Mouse (Mus musculus) embryonic facial prominence, embryonic 11.5 days (tissue): ENCODE data around the gene Rabepk. TPM values are rescaled to one million over a fixed set of nuclear protein-coding genes. Genes with fewer than 3 reads are reported as not detected.

Experiments
- ATAC-seq: fragments of 200-750 bp; cut with Nextera tagmentation; replicated peaks from 2 replicates; pipeline ENCODE4 v1.8.0; 2017; ENCODE audit warnings: low read depth; ENCODE audit not compliant: insufficient number of reproducible peaks, low FRiP score, low TSS enrichment
- DNase-seq: peaks from one replicate; pipeline ENCODE4 v3.0.0-alpha.2; 2015; ENCODE audit warnings: low spot score
- H3K27ac ChIP-seq: fragments of 300-500 bp; sonication (generic); replicated peaks from 2 replicates; pipeline ENCODE4 v1.5.1; 2014; ENCODE audit warnings: mild to moderate bottlenecking, low read depth, low read length, control low read depth
- H3K27me3 ChIP-seq: fragments of 300-500 bp; sonication (generic); 2 replicates; pipeline ENCODE4 v1.6.1; 2014; ENCODE audit warnings: mild to moderate bottlenecking, low read length, moderate library complexity, mixed read lengths; ENCODE audit not compliant: control insufficient read depth, insufficient read depth
- H3K36me3 ChIP-seq: fragments of 300-500 bp; sonication (generic); replicated peaks from 2 replicates; pipeline ENCODE4 v1.6.1; 2014; ENCODE audit warnings: low read depth, mild to moderate bottlenecking, low read length, moderate library complexity, mixed read lengths; ENCODE audit not compliant: control insufficient read depth, insufficient read depth
- H3K4me1 ChIP-seq: fragments of 300-500 bp; sonication (generic); 2 replicates; pipeline ENCODE4 v1.6.1; 2014; ENCODE audit warnings: low read length, mixed read lengths; ENCODE audit not compliant: control insufficient read depth, insufficient read depth
- H3K4me2 ChIP-seq: fragments of 300-500 bp; sonication (generic); 2 replicates; pipeline ENCODE4 v1.6.1; 2014; ENCODE audit warnings: low read depth, mild to moderate bottlenecking, control low read depth, low read length, moderate library complexity
- H3K4me3 ChIP-seq: fragments of 300-500 bp; sonication (generic); 2 replicates; pipeline ENCODE4 v1.5.1; 2014; ENCODE audit warnings: low read depth, low read length, control low read depth
- H3K9ac ChIP-seq: fragments of 300-500 bp; sonication (generic); replicated peaks from 2 replicates; pipeline ENCODE4 v1.6.1; 2014; ENCODE audit warnings: mild to moderate bottlenecking, control low read depth, low read length
- H3K9me3 ChIP-seq: fragments of 300-500 bp; sonication (generic); replicated peaks from 2 replicates; pipeline ENCODE4 v1.6.1; 2016; ENCODE audit warnings: mild to moderate bottlenecking, low read length, inconsistent platforms, mixed read lengths; ENCODE audit not compliant: control insufficient read depth
- WGBS: fragments of 180-500 bp; shearing (Covaris S2); extraction: QIAGEN DNeasy Blood & Tissue Kit; methylation state at CpG from one replicate; pipeline ENCODE4 v1.1.7; 2014; 5-methylcytosine and 5-hydroxymethylcytosine counted together
- polyA plus RNA-seq: library from polyadenylated mRNA; unstranded; fragments of >200 nt; fragmentation: Nextera tagmentation; extraction: Ambion mirVana; gene quantifications from 2 replicates; pipeline ENCODE4 v1.2.1, GENCODE M21; 2014

Gene Rabepk
- polyA plus RNA-seq, 1 experiment from 2014 or later: 40.2 TPM

DNA sequence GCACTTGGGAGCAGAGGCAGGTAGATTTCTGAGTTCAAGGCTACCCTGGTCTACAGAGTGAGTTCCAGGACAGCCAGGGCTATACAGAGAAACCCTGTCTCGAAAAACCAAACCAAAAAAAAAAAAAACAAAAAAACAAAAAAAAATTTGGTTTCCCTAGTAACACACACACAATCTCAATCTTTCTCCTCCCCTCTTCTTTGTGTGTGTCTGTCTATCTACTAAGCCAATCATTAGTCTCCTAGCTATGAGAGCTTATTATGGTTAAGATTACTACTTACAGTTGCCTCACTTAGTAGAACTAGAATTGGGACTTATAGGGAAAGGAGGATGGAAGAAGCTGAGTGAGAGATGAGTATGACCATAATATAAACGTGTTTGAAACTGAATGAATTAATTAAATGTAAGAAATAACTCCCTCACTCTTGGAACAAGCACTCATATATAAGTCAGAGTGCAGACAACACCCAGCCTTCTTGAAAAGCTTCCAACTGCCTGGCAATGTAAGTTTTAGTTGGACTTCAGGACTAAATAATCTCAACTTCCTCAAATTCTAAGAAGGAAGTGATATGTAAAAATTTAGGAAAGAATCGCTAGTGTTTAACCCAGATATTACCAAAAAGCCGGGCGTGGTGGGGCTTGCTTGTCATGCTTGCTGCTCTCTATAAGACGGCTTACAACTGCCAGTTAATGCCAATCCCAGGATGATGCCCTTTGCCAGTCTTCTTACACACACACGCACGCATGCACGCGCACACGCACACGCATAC lies 58.1 kb downstream of the Rabepk start:
- no peaks in the 10 kb centered on the region for H3K4me1 ChIP-seq
- no peak overlapping the region for H3K4me2 ChIP-seq
- DNase-seq (no peak), ATAC-seq (no peak)
- H3K4me3 ChIP-seq: no peak overlapping the region
- no peaks in the 10 kb centered on the region for H3K36me3 ChIP-seq
- H3K9me3 ChIP-seq: no peaks in the 10 kb centered on the region
- no peak overlapping the region for H3K9ac ChIP-seq
- no peaks in the 10 kb centered on the region for H3K27me3 ChIP-seq
- H3K27ac ChIP-seq: no peak overlapping the region
- 87% methylated on average over 12 of the region's 12 CpGs for WGBS

DNA sequence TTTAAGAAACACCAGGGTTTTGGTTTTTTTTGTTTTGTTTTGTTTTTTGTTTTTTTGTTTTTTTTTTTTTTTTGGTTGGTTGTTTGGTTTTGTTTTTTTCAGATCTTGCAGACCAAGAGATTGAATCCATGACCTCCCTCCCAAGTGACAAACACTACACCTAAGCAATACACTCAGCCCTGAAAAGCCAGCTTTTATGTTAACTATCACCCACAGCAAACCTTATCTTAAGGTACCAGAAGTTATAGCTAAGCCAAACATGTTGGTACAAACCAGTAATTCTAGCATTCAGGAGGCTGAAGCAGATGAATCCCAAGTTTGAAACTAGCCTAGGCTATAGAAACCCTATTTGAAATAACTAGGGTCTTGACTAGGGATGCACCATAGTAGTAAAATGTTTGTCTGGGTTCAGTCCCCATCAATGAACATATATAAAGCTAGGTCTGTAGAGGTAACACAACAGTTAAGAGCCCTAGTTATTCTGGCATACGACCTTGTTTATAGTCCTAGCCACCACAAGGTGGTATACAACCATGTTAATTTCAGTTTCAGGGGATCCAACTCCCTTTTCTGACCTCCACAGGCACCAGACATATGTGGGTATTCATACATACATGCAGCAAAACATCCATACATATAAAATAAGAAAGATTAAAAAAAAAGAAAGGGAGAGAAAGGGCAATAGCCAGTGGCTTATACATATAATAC lies 59.9 kb downstream of the Rabepk start:
- 72% methylated on average over 1 of the region's 1 CpGs for WGBS
- no peak overlapping the region for H3K9ac ChIP-seq

DNA sequence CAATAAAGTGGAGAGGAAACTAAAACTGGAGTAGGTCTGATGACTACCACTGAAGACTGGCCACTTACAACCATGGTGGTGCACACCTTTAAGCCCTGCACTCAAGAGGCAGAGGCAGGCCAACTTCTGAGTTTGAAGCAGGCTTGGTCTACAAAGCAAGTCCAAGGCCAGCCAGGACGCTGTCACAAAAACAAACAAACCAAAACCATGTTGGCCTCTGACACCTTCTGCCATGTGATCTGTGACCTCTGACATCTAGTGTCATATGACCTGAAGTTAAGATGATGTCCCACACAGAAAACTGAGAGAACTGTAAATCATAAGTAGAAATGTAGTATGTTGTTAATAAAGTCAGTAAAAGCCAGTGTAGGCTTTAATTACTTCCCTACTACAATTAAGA lies 61.8 kb downstream of the Rabepk start:
- no peak for DNase-seq
- Histone ChIP-seq H3K9me3 (no peaks in the 10 kb centered on the region), H3K9ac (no peak overlapping the region), H3K27ac (no peak overlapping the region), H3K4me3 (no peak overlapping the region), H3K4me1 (no peaks in the 10 kb centered on the region), H3K4me2 (no peak overlapping the region), H3K36me3 (no peaks in the 10 kb centered on the region), H3K27me3 (no peaks in the 10 kb centered on the region)
- WGBS: 41% methylated on average over 1 of the region's 1 CpGs
- ATAC-seq: no peak

More for the DNA sequence above, 59.9 kb downstream of the Rabepk start:
- ATAC-seq: no peak
- H3K27ac ChIP-seq: no peak overlapping the region
- H3K36me3 ChIP-seq: no peaks in the 10 kb centered on the region
- H3K9me3 ChIP-seq: no peaks in the 10 kb centered on the region
- no peak for DNase-seq
- no peaks in the 10 kb centered on the region for H3K4me1 ChIP-seq
- H3K4me3 ChIP-seq: no peak overlapping the region
- no peaks in the 10 kb centered on the region for H3K27me3 ChIP-seq
- no peak overlapping the region for H3K4me2 ChIP-seq

DNA sequence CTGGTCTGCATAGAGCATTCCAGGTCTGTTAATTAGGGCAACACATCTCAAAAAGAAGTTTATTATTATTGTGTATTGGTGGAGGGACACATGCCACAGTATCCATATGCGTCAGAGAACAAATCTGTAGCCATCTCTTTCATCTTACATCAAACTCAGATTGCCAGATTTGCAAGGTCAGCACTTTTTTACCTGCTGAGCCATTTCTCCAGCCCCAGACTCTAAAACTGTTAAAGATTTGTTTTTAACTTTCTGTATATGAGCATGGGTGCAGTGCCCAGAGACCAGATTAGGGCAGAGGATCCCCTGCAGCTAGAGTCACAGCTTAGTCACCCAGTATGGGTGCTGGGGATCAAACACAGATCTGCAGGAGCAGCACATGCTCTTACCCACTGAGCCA lies 63.1 kb downstream of the Rabepk start:
- WGBS: 82% methylated on average over 1 of the region's 1 CpGs
- Histone ChIP-seq H3K9me3 (no peaks in the 10 kb centered on the region), H3K27me3 (no peaks in the 10 kb centered on the region), H3K9ac (no peak overlapping the region), H3K27ac (no peak overlapping the region), H3K36me3 (no peaks in the 10 kb centered on the region), H3K4me2 (no peak overlapping the region), H3K4me3 (no peak overlapping the region), H3K4me1 (no peaks in the 10 kb centered on the region)
- DNase-seq (no peak), ATAC-seq (no peak)

Other genes with a start within 250 kb of the Rabepk start
- 92.5 and 96.3 TPM in 2 replicates for gene Gapvd1, start 44.7 kb downstream of the Rabepk start, polyA plus RNA-seq
- gene Hspa5, start 27.9 kb downstream of the Rabepk start, polyA plus RNA-seq: 1,023 and 1,118 TPM in 2 replicates
- 66.3 and 71.2 TPM in 2 replicates for gene Fbxw2, start 26.4 kb upstream of the Rabepk start, polyA plus RNA-seq
- gene Gm34653, start 33.1 kb upstream of the Rabepk start, polyA plus RNA-seq: 0.33 TPM in 1 of 2 replicates, not detected in the other
- 0.15 and 0.32 TPM in 2 replicates for gene Cutal, start 74.5 kb upstream of the Rabepk start, polyA plus RNA-seq
- gene Psmd5, start 75.1 kb upstream of the Rabepk start, polyA plus RNA-seq: 114 and 128 TPM in 2 replicates
- 2.2 and 2.3 TPM in 2 replicates for gene Phf19, start 114.1 kb upstream of the Rabepk start, polyA plus RNA-seq
- 0.35 and 1.1 TPM in 2 replicates for gene Traf1, start 161.9 kb upstream of the Rabepk start, polyA plus RNA-seq